Mouse (Mus musculus) liver, embryonic 16.5 days (tissue): ENCODE results near the gene Cyp4x1. TPM values are rescaled to one million over a fixed set of nuclear protein-coding genes. Genes with fewer than 3 reads are reported as not detected.

Source experiments
- ATAC-seq: fragments of 200-750 bp; cut with Nextera tagmentation; 2 replicates; pipeline ENCODE4 v1.8.0; 2017; ENCODE audit warnings: low read depth, mild to moderate bottlenecking, moderate number of reproducible peaks, moderate library complexity
- H3K27ac ChIP-seq: fragments of 300-500 bp; sonication (generic); 2 replicates; pipeline ENCODE4 v1.5.1; 2014; ENCODE audit warnings: mild to moderate bottlenecking, low read length
- H3K27me3 ChIP-seq: fragments of 300-500 bp; sonication (generic); 2 replicates; pipeline ENCODE4 v1.6.1; 2014; ENCODE audit warnings: low read depth, low read length, mixed read lengths; ENCODE audit not compliant: control insufficient read depth, insufficient read depth
- H3K36me3 ChIP-seq: fragments of 300-500 bp; sonication (generic); 2 replicates; pipeline ENCODE4 v1.6.1; 2014; ENCODE audit warnings: mild to moderate bottlenecking; ENCODE audit not compliant: control insufficient read depth, insufficient read depth
- H3K4me1 ChIP-seq: fragments of 300-500 bp; sonication (generic); 2 replicates; pipeline ENCODE4 v1.6.1; 2014; ENCODE audit warnings: low read depth, low read length, mixed read lengths; ENCODE audit not compliant: control insufficient read depth
- H3K4me2 ChIP-seq: fragments of 300-500 bp; sonication (generic); 2 replicates; pipeline ENCODE4 v1.6.1; 2014; ENCODE audit warnings: low read depth, low read length, mixed read lengths
- H3K4me3 ChIP-seq: fragments of 300-500 bp; sonication (generic); 2 replicates; pipeline ENCODE4 v1.5.1; 2014; ENCODE audit warnings: low read depth, mild to moderate bottlenecking, low read length
- H3K9ac ChIP-seq: fragments of 300-500 bp; sonication (generic); 2 replicates; pipeline ENCODE4 v1.6.1; 2014; ENCODE audit warnings: low read depth, low read length
- H3K9me3 ChIP-seq: fragments of 300-500 bp; sonication (generic); replicated peaks from 2 replicates; pipeline ENCODE4 v1.6.1; 2016; ENCODE audit warnings: low read length; ENCODE audit not compliant: control insufficient read depth
- WGBS: fragments of 180-500 bp; shearing (Covaris S2); extraction: QIAGEN DNeasy Blood & Tissue Kit; methylation state at CpG from one replicate; pipeline ENCODE4 v1.1.7; 2014; ENCODE audit not compliant: insufficient replicate concordance; 5-methylcytosine and 5-hydroxymethylcytosine counted together
- polyA plus RNA-seq: library from polyadenylated mRNA; unstranded; fragments of >200 nt; fragmentation: Nextera tagmentation; extraction: Ambion mirVana; gene quantifications from 2 replicates; pipeline ENCODE4 v1.2.1, GENCODE M21; 2015

The Cyp4x1 gene
- polyA plus RNA-seq, 1 experiment from 2014 or later: 0.05 TPM

- peaks cover 62% of the 10 kb centered on the region for H3K4me1 ChIP-seq
- H3K9ac ChIP-seq: peak overlapping the region; percentile 77
- H3K4me2 ChIP-seq: peak overlapping the region; percentile 78
- under 1% methylated on average over 31 of the region's 31 CpGs for WGBS
- no peaks in the 10 kb centered on the region for H3K9me3 ChIP-seq
- H3K27me3 ChIP-seq: no peaks in the 10 kb centered on the region
- peak overlapping the region; percentile 51 for H3K4me3 ChIP-seq
- H3K36me3 ChIP-seq: no peaks in the 10 kb centered on the region
- ATAC-seq: peak; percentile 94
- peak overlapping the region; percentile 96 for H3K27ac ChIP-seq
These were observed 38.2 kb downstream of the Cyp4x1 start for GRCm38 (mm10) chr4:115095671-115096434.

DNA sequence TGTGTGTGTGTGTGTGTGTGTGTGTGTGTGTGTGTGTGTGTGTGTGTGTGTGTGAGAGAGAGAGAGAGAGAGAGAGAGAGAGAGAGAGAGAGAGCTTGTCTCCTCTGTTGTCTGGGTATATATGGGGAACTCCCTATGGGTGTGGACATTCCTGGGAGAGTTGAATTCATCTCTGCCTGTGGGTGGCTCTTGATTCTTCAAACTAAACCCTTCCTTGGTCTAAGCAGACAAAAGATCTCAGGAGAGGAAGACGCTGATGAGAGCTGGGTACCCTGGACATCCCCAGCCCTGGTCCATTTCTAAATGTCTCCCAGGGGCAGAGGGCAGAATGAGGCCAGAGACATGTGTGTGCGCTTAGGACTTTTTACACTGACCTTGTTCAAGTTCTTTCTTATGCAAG, 40.0 kb downstream of the Cyp4x1 start:
- H3K36me3 ChIP-seq: no peaks in the 10 kb centered on the region
- ATAC-seq: peak; percentile 7; the same call in 1 of the 2 replicates
- WGBS: 65% methylated on average over 2 of the region's 2 CpGs
- peak overlapping the region; percentile 78 for H3K4me2 ChIP-seq
- H3K9me3 ChIP-seq: no peaks in the 10 kb centered on the region
- peaks cover 72% of the 10 kb centered on the region for H3K4me1 ChIP-seq
- H3K9ac ChIP-seq: peak overlapping the region; percentile 52
- peak overlapping the region; percentile 51; the same call in 1 of the 2 replicates for H3K4me3 ChIP-seq
- peak overlapping the region; percentile 96 for H3K27ac ChIP-seq
- H3K27me3 ChIP-seq: no peaks in the 10 kb centered on the region

DNA sequence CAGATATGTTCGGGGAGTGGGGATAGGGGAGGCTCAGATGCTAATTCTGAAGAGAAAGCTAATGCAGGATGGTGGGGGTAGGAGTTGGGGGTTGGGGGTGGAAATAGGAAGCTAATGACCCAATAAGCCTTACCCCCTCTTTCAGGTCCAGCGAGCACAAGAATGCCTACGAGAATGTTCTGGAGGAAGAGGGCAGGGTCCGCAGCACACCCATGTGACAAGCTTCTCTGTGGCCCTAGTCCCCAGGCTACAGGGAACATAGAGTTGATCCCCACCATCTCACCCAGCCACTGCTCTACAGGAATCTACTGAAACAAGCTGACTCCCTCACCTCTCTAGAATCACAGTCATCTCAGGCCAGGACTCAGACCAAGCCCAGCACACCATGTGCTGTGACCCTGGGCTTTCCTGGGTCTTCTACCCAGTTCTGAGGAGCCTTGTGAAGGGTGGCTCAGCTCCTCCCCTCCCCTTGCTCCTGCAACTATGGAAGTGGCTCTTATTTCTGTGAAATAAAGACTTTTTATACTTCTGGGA, 40.7 kb downstream of the Cyp4x1 start:
- no peak overlapping the region for H3K4me3 ChIP-seq
- H3K27ac ChIP-seq: peak overlapping the region; percentile 96
- ATAC-seq: no peak
- H3K36me3 ChIP-seq: no peaks in the 10 kb centered on the region
- no peaks in the 10 kb centered on the region for H3K9me3 ChIP-seq
- no peaks in the 10 kb centered on the region for H3K27me3 ChIP-seq
- 66% methylated on average over 4 of the region's 4 CpGs for WGBS
- H3K9ac ChIP-seq: peak overlapping the region; percentile 28
- H3K4me2 ChIP-seq: peak overlapping the region; percentile 78
- peaks cover 78% of the 10 kb centered on the region for H3K4me1 ChIP-seq

DNA sequence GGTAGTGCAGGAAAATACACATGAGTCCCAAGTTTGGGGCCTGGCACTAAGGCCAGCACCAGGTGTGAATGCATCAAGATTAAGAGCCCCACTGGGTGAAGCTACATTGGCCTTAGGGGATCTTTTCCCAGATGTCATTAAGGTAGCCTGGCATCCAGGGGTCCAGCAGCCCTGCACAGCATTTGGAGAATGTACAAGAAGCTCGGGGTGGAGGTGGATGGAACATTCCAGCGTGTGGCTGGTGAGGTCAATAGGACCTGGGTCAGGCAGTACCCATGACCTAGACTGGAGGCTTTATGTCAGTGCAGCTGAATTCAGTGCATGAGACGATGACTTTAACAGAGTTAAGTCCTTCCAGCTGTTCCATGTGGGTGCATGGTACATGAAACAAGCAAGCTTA, 42.3 kb downstream of the Cyp4x1 start:
- 71% methylated on average over 3 of the region's 3 CpGs for WGBS
- Histone ChIP-seq H3K4me3 (no peak overlapping the region), H3K27ac (peak overlapping the region; percentile 96), H3K4me1 (peaks cover 74% of the 10 kb centered on the region), H3K4me2 (no peak overlapping the region), H3K36me3 (no peaks in the 10 kb centered on the region), H3K27me3 (peaks cover 2% of the 10 kb centered on the region; the same call in 1 of the 2 replicates), H3K9ac (no peak overlapping the region), H3K9me3 (no peaks in the 10 kb centered on the region)
- no peak for ATAC-seq

DNA sequence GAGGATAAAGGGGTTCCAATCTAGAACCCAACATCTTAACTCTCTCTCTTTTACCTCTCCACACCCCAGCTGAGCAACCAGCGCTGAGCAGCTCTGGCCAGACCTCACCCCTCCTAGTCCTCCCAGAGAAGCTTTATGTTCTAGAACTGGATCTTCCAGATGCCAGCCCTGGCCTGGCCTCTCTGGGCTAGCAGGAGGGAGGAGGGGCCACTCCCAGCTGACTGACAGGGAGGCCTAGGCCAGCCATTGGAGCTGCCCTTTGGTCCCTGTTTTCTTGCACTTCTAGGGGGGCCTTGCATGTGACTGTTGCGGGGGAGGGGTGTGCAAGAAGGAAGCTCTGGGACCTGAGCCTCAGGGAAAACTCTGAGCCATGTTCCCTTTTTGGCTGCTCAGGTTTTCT, 43.5 kb downstream of the Cyp4x1 start:
- no peak overlapping the region for H3K9ac ChIP-seq
- peak overlapping the region; percentile 51 for H3K4me3 ChIP-seq
- ATAC-seq: no peak
- peaks cover 2% of the 10 kb centered on the region; the same call in 1 of the 2 replicates for H3K27me3 ChIP-seq
- no peaks in the 10 kb centered on the region for H3K9me3 ChIP-seq
- H3K36me3 ChIP-seq: no peaks in the 10 kb centered on the region
- WGBS: 50% methylated on average over 2 of the region's 2 CpGs
- H3K4me2 ChIP-seq: peak overlapping the region; percentile 19
- peak overlapping the region; percentile 5; the same call in 1 of the 2 replicates for H3K27ac ChIP-seq
- H3K4me1 ChIP-seq: peaks cover 69% of the 10 kb centered on the region

GRCm38 (mm10) chr4:115088611-115089338, 45.3 kb downstream of the Cyp4x1 start, which contains the start of gene Pdzk1ip1:
Gene Pdzk1ip1 (plus strand): TSS chr4:115088708.
- H3K9ac ChIP-seq: peak within 1 kb of the TSS; percentile 55
- H3K27me3 ChIP-seq: peaks cover 2% of the 10 kb centered on the region; the same call in 1 of the 2 replicates
- no peaks in the 10 kb centered on the region for H3K9me3 ChIP-seq
- peak; percentile 64 for ATAC-seq
- H3K4me2 ChIP-seq: peak within 1 kb of the TSS; percentile 35
- WGBS: 30% methylated on average over 11 of the region's 11 CpGs
- H3K27ac ChIP-seq: peak within 1 kb of the TSS; percentile 62
- H3K36me3 ChIP-seq: no peaks in the 10 kb centered on the region
- H3K4me3 ChIP-seq: peak within 1 kb of the TSS; percentile 51
- H3K4me1 ChIP-seq: peaks cover 57% of the 10 kb centered on the region

- no peak overlapping the region for H3K4me2 ChIP-seq
- H3K9ac ChIP-seq: no peak overlapping the region
- no peaks in the 10 kb centered on the region for H3K36me3 ChIP-seq
- H3K9me3 ChIP-seq: no peaks in the 10 kb centered on the region
- 48% methylated on average over 3 of the region's 3 CpGs for WGBS
- no peak for ATAC-seq
- peaks cover 41% of the 10 kb centered on the region for H3K4me1 ChIP-seq
- H3K27ac ChIP-seq: 0 out of 2 replicates have a peak overlapping the region, but pooled peaks have one; percentile 7
- no peak overlapping the region for H3K4me3 ChIP-seq
- H3K27me3 ChIP-seq: peaks cover 2% of the 10 kb centered on the region; the same call in 1 of the 2 replicates
These were observed 47.2 kb downstream of the Cyp4x1 start for GRCm38 (mm10) chr4:115086763-115087415.

- no peaks in the 10 kb centered on the region for H3K36me3 ChIP-seq
- H3K9ac ChIP-seq: no peak overlapping the region
- no peaks in the 10 kb centered on the region for H3K9me3 ChIP-seq
- ATAC-seq: no peak
- H3K27me3 ChIP-seq: peaks cover 2% of the 10 kb centered on the region; the same call in 1 of the 2 replicates
- H3K4me3 ChIP-seq: no peak overlapping the region
- WGBS: 67% methylated on average over 4 of the region's 4 CpGs
- no peak overlapping the region for H3K4me2 ChIP-seq
- no peak overlapping the region for H3K27ac ChIP-seq
- H3K4me1 ChIP-seq: peaks cover 39% of the 10 kb centered on the region
These were observed 47.8 kb downstream of the Cyp4x1 start for GRCm38 (mm10) chr4:115086257-115086656.
